Mouse (Mus musculus) embryonic fibroblast, embryonic 13.5 days (primary cell): Measurements from ENCODE around the gene Ogdh. TPM values are rescaled to one million over a fixed set of nuclear protein-coding genes. Genes with fewer than 3 reads are reported as not detected.
"Not testable (repeated sequence)": the region's sequence is repeated elsewhere in the genome, so short reads cannot be mapped to it uniquely, and the experiment has no call there.

Experiments
- H3K27ac ChIP-seq: 2 replicates; pipeline ENCODE4 v1.5.1; 2012; ENCODE audit warnings: low read length, control low read depth, inconsistent platforms; ENCODE audit not compliant: insufficient read depth
- H3K4me1 ChIP-seq: 2 replicates; pipeline ENCODE4 v1.6.1; 2011; ENCODE audit warnings: low read length; ENCODE audit not compliant: control insufficient read depth, insufficient read depth
- H3K4me3 ChIP-seq: 2 replicates; pipeline ENCODE4 v1.5.1; 2011; ENCODE audit warnings: mild to moderate bottlenecking, control low read depth, low read length; ENCODE audit not compliant: insufficient read depth
- CTCF ChIP-seq: IDR thresholded peaks from 2 replicates; pipeline ENCODE4 v1.5.1; 2011; ENCODE audit warnings: mild to moderate bottlenecking, control low read depth, low read length, moderate library complexity, borderline replicate concordance; ENCODE audit not compliant: insufficient read depth
- POLR2A ChIP-seq: IDR thresholded peaks from 2 replicates; pipeline ENCODE4 v1.6.1; 2011; ENCODE audit warnings: low read depth, mild to moderate bottlenecking, control low read depth, low read length, moderate library complexity
- polyA plus RNA-seq: library from polyadenylated mRNA; stranded (reverse); fragments of >200 nt; gene quantifications from 2 replicates; pipeline ENCODE4 v1.2.4, GENCODE M21; 2011; ENCODE audit warnings: low read depth; ENCODE audit not compliant: missing spikeins, insufficient read length

Ogdh gene
- polyA plus RNA-seq, 1 experiment, result 75.8 TPM

- Histone ChIP-seq H3K4me1 (no peaks in the 10 kb centered on the region), H3K27ac (no peak overlapping the region), H3K4me3 (no peak overlapping the region)
- TF ChIP-seq POLR2A, result no peak
- TF ChIP-seq CTCF, result no peak
Measured at GRCm38 (mm10) chr11:6349586-6349985, 58.2 kb downstream of the Ogdh start.

DNA sequence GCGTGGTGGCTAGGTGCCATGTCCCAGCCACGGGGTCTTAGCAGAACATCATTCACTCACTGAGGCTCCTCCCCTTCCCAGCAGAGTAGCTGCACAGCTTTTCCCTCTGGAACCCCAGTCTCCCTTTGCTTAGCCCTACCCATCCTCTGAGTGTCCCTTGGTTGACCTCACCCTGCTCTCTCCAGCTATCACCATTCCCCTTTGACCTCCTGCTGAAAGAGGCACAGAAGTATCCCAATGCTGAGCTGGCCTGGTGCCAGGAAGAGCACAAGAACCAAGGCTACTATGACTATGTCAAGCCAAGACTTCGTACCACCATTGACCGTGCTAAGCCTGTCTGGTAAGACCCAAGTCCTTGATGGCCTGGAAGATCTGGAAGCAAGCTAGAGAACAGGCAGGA, 63.7 kb downstream of the Ogdh start:
- no peak overlapping the region for H3K27ac ChIP-seq
- no peak for TF ChIP-seq CTCF
- no peak for TF ChIP-seq POLR2A
- H3K4me3 ChIP-seq, result no peak overlapping the region
- H3K4me1 ChIP-seq, result no peaks in the 10 kb centered on the region

DNA sequence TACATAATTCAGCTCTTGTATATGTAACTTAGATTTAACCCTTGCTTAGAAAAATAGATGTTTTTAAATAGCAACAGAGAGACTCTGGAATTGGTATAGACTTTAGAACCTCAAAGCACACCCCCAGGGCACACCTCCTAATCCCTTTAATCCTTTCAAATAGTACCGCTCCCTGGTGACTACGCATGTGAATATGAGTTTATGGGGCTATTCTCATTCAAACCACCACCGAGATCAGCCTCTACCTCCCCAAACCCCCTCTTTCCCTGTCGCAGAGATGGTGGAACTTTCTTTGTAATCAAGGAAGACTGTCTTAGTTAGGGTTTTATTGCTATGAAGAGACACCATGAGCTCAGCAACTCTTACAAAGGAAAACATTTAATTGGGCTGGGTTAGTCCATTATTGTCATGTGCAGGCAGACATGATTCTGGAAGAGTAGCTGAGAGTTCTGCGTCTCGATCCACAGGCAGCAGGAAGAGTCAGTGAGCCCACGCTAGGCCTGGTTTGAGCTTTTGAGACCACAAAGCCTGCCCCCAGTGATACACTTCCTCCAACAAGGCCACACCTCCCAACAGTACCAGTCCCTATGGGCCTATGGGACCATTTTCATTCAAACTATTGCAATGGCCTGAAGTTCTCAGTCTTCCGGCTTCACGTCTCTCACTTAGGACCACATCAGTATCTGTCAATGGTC, 73.3 kb downstream of the Ogdh start:
- no peak for TF ChIP-seq POLR2A
- no peak for TF ChIP-seq CTCF

GRCm38 (mm10) chr11:6365885-6366284, 74.5 kb downstream of the Ogdh start:
- Histone ChIP-seq H3K27ac (no peak overlapping the region), H3K4me1 (no peaks in the 10 kb centered on the region), H3K4me3 (no peak overlapping the region)
- peak; percentile 90 for TF ChIP-seq CTCF
- no peak for TF ChIP-seq POLR2A

More for the DNA sequence above, 73.3 kb downstream of the Ogdh start:
- no peak overlapping the region for H3K4me3 ChIP-seq
- no peaks in the 10 kb centered on the region for H3K4me1 ChIP-seq
- H3K27ac ChIP-seq, result no peak overlapping the region

DNA sequence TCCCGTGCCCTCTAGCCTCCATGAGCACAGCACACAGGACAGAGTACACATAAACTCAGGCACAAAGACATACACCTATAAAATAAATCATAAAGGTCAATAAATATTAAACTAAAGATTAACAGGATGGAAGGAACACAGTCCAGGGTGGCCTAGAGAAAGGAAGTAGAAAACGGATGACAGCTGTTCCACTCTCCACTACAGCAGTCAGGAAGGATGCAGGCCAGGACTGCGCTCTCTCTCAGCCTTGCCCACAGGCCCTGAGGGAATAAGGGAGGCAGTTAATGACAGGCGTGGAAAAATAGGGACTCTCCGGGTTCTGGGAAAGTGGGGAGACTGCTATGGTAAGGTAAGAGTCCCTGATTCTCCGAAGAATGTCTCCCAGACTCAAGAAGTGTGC, 75.0 kb downstream of the Ogdh start:
- TF ChIP-seq POLR2A, result no peak
- TF ChIP-seq CTCF, result no peak
- Histone ChIP-seq H3K27ac (no peak overlapping the region), H3K4me3 (no peak overlapping the region), H3K4me1 (peaks cover 2% of the 10 kb centered on the region; the same call in 1 of the 2 replicates)

- Histone ChIP-seq H3K27ac (no peak overlapping the region), H3K4me1 (peaks cover 2% of the 10 kb centered on the region; the same call in 1 of the 2 replicates), H3K4me3 (no peak overlapping the region)
- TF ChIP-seq POLR2A, result no peak
- TF ChIP-seq CTCF, result no peak
Measured at GRCm38 (mm10) chr11:6367156-6367555, 75.7 kb downstream of the Ogdh start.

DNA sequence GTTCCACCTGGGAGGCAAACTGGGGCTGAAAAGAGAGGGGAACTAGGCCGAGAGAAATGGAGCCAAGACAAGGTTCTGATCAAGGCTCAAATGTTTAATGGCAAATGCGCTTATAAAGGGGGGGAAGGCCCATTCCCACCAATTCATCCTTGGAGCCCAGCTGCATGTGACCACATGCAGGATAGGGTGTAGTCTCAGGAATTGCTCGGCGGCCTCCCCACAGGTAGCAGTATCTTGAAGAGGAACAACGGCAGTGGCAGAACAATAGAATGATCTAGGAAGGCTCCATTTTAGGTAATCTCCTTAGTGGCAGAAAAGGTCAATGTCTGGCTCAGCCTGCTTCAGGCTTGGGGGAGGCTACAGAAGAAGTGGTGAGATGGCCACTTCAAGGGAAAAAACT, 76.6 kb downstream of the Ogdh start:
- not testable (repeated sequence) for H3K27ac ChIP-seq, H3K4me3 ChIP-seq, H3K4me1 ChIP-seq

GRCm38 (mm10) chr11:6371376-6372155, 80.1 kb downstream of the Ogdh start:
- Histone ChIP-seq H3K4me1 (peaks cover 2% of the 10 kb centered on the region; the same call in 1 of the 2 replicates), H3K27ac (no peak overlapping the region), H3K4me3 (no peak overlapping the region)
- TF ChIP-seq POLR2A (no peak), CTCF (no peak)

DNA sequence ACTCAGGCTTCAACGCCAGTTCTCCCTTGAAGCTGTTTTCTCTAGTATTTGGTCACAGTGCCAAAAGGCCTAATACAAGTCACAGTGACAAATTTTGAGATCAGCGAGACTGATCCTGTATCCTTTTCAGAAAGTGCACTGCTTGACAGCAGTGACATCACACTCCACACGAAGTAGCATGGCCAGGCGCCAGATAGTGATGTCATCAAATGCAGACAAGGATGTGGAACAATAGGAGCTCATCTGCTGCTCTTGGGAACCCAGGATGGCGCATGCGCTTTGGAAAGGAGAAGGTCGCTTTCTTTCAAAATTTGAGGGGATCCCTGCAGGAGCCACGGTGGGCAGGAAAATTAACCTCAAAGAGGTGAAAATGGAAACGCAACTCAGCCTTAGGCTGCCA, 81.4 kb downstream of the Ogdh start:
- Histone ChIP-seq H3K4me1 (peaks cover 2% of the 10 kb centered on the region; the same call in 1 of the 2 replicates), H3K27ac (no peak overlapping the region), H3K4me3 (no peak overlapping the region)
- TF ChIP-seq POLR2A (no peak), CTCF (no peak)

- Histone ChIP-seq H3K4me1 (no peaks in the 10 kb centered on the region), H3K27ac (no peak overlapping the region), H3K4me3 (no peak overlapping the region)
- TF ChIP-seq CTCF (no peak), POLR2A (no peak)
Measured at GRCm38 (mm10) chr11:6380916-6381315, 89.5 kb downstream of the Ogdh start.
